Mouse (Mus musculus) megakaryocyte-erythroid progenitor cell, adult 5-6 weeks (primary cell): ENCODE results near the gene Armh3. TPM values are rescaled to one million over a fixed set of nuclear protein-coding genes. Genes with fewer than 3 reads are reported as not detected.
"Not testable (repeated sequence)": the region's sequence is repeated elsewhere in the genome, so short reads cannot be mapped to it uniquely, and the experiment has no call there.

Experiments used
- ATAC-seq: replicated peaks from 2 replicates; pipeline ENCODE4 v1.8.0; 2016; ENCODE audit warnings: mild to moderate bottlenecking, inconsistent platforms; ENCODE audit not compliant: severe bottlenecking, poor library complexity, low FRiP score, low TSS enrichment
- total RNA-seq, 2 experiments: library from RNA; stranded (forward) in 1 of 2; stranded (reverse) in 1 of 2; fragments of 200-1000, 215-1000 nt in 1 of 2; fragments of >200 nt in 1 of 2; fragmentation: Nextera tagmentation in 1 of 2; gene quantifications; 2 replicates each; pipeline ENCODE4 v1.2.3; 2014 to 2017

The Armh3 gene
- total RNA-seq, 2 experiments from 2014 or later, result 4.6 to 5.6 TPM

DNA sequence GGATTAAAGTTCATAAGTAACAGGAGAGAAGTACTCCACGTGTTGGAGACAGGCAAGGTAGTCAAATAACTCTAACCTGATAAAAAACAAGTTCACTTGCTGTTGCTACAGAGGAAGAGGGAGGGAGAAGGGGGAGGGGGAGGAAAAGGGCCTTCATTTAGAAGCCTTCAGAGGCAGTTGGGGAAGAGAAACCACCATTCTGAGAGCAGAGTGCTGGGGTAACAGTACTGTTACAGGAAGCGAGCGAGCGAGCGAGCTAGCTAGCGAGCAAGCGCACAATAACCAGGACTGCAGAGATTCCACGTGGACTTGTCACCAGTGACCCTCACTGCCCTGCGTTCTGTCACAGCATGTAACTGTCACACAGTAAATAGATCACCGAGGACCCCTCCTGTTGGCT is 154.9 kb downstream of the Armh3 start:
- no peak for ATAC-seq

DNA sequence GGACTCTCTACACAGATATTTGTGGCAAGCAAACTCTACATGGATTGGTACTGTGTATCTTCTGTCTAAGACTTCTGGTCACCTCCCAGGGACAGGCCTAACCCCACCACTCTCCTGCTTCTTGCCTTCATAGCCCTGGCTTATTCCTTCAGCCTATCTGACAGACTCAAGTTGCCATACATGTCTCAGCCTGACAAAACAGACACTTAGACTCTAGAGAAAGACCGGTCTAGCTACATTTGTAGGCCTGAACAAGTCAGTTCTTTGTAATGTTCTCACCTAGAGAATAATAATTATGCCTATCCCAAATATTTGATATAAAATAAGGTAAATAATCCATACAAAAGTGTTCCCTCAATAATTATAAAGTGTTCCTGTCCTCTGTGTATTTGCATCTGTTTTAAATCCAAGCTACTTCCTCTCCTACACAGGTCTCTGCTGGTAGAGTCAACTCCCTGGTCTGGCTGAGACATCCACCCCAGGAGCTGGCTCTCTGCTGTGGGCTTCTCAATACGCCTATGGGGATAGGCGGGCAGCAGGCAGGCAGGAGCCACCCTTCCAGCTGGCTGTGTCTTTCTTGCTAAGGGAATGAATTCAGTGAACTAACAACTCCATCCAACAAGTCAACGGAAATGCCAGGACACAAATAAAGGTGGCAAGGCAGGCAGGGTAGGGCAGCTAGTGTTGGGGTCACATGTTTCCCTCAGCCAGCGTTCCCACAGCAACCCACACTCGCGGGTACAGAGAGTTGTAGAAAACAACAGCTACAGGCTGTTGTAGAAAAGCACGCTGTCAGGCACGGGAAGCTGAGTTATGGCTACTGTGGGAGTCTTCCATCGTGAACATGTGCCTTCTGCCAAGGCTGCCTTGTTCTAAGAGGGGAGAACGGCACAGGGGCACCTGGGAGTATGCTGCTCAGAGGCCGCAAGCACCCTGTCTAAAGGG is 161.0 kb downstream of the Armh3 start:
- no peak for ATAC-seq

DNA sequence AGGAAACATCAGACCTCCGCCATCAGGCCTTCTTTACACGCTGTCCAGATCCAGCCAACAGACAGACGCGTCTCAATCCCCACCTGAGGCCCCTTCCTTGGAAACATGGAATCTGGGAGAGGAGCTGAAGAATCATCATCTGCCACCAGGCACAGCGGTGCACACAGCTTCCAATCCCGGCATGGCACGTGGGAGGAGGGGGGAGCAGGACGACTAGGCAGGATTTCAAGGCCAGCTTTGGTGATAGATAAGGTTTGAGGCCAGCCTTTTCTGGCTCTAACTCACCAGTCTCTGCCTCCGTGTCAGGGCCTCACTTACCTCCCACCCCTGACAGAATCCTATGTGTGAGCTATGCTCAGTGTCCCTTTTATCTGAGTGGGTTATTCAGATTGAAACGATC is 162.8 kb downstream of the Armh3 start:
- ATAC-seq, result no peak

- ATAC-seq, result no peak
These were observed 164.6 kb downstream of the Armh3 start for GRCm38 (mm10) chr19:45833665-45834064.

GRCm38 (mm10) chr19:45830679-45831078 is 167.6 kb downstream of the Armh3 start:
- ATAC-seq, result no peak

GRCm38 (mm10) chr19:45827736-45828135 is 170.6 kb downstream of the Armh3 start:
- no peak for ATAC-seq

GRCm38 (mm10) chr19:45827125-45827524 is 171.2 kb downstream of the Armh3 start:
- no peak for ATAC-seq

DNA sequence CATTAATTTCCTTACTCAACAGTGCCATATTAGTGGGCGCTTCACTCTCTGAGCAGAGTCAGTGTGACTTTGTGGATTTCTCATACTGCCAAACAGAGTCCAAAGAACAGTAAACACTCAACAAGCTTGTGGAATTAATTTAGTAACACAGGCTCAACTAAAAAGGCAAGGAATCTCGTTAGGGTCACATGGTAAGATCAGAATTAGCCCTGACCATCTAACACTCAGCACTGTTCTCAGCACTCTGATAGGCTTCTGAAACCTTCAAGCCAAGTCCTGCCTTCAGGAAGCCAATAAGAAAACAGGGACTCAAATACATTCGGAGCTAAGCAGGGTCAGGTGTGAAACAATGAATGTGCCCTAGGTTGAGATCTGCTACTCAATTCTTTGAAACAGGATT is 172.1 kb downstream of the Armh3 start:
- ATAC-seq, result no peak

DNA sequence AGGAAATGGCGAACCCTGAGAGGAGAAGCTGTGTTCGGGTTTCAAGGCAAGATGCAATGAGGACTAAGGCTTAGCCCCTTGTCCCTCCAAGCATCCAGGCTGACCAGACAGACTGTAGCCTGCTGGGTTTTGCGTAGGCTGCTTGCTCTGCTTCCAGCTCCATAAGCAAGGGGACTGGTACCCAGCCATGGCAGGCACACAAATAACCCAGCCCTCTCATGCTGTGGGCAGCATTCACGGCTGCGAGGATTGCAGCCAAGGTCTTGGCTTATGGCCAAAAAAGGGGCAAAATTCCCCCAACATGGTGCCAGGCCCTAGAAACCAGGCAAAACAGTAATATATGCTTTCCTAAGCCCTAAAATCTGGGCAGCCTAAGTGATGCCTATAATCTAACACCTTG is 176.5 kb downstream of the Armh3 start:
- ATAC-seq, result no peak

DNA sequence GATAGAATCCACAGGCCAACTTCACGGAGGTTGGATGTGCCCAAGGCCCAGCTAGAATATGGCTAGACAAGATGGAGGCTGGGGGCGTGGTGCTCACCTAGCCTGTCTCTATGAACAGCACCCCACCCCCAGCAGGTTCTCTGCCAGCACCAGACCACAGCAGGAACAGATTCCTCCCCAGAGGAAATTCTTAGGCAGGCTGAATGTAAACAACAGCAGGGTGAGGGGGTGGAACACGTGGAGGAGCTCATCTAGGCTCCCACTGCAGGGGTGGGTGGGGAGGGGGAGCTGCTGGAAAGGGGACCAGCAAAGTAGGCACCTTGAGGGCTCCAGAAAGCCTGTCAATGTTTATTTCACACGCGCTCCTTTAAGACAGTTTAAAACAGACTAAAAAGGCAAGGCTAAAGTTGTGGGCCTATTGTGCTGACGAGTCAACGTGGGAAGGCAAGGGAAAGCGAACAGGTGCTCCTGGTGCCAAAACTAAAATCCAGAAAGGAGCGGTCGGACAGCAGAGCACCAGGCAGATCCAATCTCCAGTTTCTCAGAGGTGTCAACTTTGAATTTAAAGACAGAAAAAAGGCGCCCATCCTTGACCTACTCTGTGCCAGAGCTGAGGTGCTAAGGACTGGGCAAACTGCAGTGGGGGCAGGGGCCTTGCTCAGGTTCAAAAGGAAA is 180.3 kb downstream of the Armh3 start:
- no peak for ATAC-seq

DNA sequence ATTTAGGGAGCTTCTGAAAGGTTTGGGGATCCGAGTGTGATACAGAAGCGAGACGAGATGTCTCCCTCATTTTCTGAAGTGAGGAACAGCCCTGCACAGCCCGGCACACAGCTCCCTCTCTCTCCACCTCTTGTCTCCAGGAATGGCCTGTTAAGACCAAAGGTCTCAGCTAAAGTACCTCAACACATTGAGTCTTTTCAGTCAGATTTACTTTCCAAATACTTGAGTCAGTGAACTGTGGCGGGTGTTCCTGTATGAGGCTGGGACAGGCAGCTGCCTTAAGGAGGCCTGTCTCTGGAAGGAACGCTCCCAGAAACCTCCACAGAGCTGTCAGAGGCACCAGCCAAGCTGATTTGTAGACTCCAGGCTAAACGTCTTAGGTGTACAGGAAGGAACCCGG is 181.6 kb downstream of the Armh3 start:
- no peak for ATAC-seq

- no peak for ATAC-seq
These were observed 182.4 kb downstream of the Armh3 start, which contains the start of gene Kcnip2 for GRCm38 (mm10) chr19:45815831-45816405. Gene Kcnip2, minus strand, starts transcription at chr19:45816061.

GRCm38 (mm10) chr19:45815170-45815569 is 183.1 kb downstream of the Armh3 start:
- ATAC-seq, result no peak

- ATAC-seq, result no peak
These were observed 184.5 kb downstream of the Armh3 start for GRCm38 (mm10) chr19:45813801-45814200.

DNA sequence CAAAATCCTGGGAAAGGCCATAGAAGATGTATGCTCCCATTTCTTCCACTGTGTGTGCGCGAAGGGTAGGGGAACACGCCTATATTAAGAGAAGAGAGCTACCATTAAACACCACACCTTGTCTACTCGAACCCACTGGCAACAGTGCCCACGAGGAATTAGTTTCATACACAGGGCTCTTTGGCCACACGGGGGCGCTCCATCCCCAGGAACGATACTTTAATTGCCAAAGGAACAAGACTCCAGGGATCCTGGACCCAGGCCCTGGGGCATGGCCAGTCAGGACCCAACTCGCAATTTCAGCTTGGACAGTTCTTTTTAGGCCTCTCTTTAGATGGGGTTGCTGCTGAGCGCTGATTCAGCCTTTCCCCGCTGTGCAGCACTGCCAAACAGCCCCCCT is 185.0 kb downstream of the Armh3 start:
- no peak for ATAC-seq

DNA sequence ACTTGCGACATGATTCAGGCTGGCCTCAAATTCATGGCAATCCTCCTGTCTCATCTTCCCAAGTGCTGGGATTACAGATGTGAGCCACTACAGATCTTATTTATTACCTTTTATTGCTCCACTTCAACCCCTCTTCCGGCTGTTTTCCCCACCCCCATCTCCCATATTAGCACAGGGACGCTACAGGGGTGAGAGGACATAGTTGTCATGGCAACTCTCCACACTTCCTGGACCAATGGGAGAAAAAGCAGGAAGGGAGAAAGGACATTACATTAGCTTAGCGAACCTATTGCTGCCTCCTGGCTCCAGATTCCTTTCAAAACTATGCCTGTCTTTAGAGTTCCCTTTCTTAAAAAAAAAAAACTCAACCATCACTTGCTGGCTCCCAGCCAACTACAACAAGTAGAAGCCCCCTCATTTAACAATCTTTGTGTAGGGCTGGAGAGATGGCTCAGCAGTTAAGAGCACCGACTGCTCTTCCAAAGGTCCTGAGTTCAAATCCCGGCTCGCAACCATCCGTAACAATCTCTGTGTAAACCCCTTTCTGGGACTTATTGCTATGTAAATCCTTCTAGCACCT is 185.5 kb downstream of the Armh3 start:
- ATAC-seq, result no peak

DNA sequence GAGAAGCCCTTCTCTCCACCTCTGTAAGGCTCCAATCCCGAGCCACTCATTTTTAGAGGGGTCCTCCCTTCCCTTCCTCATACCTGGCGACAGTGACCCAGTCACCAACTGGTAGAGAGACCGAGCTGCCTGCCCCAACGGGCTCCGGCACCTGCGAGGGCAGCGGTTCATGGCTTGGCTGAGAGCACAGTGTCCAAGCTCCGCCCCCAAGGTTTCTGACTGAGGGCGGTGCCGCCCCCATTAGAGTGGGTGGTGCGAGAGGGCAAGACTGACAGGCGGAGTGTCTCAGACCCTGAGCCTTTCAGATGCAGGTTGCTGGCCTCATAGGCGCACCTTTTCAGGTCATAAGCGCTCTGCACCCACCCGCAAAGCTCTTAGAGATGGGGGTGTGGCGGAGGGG is 186.2 kb downstream of the Armh3 start:
- ATAC-seq, result peak; percentile 91

GRCm38 (mm10) chr19:45811028-45811674 is 187.1 kb downstream of the Armh3 start:
- no peak for ATAC-seq

- no peak for ATAC-seq
These were observed 190.6 kb downstream of the Armh3 start for GRCm38 (mm10) chr19:45807732-45808131.

DNA sequence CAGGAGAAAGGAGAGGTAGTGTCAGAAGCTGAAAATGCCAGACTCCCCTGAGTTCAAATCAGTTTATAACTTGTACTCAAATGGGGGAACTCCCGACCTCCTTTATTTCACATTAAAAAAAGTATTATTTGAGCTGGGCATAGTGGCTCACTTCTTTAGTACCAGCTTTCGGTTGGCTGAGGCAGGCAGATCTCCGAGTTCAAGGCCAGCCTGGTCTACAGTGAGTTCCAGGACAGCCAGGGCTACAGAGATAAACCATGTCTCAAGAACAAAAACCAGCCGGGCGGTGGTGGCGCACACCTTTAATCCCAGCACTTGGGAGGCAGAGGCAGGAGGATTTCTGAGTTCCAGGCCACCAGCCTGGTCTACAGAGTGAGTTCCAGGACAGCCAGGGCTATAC is 192.5 kb downstream of the Armh3 start:
- not testable (repeated sequence) for ATAC-seq
